Mouse (Mus musculus) heart, postnatal 0 days (tissue): Measurements from ENCODE around the gene Atf4. TPM values are rescaled to one million over a fixed set of nuclear protein-coding genes. Genes with fewer than 3 reads are reported as not detected.
A peak's percentile ranks its signal among the peaks of the same experiment; 100 is the strongest.

Experiments
- ATAC-seq: fragments of 200-750 bp; cut with Nextera tagmentation; 2 replicates; pipeline ENCODE4 v1.8.0; 2017; ENCODE audit warnings: low read depth, moderate number of reproducible peaks, moderate library complexity; ENCODE audit not compliant: insufficient read depth
- DNase-seq: peaks from one replicate; pipeline ENCODE4 v3.0.0-alpha.2; 2016; ENCODE audit warnings: low spot score
- H3K27ac ChIP-seq: fragments of 300-500 bp; sonication (generic); 2 replicates; pipeline ENCODE4 v1.5.1; 2014; ENCODE audit warnings: low read depth, mild to moderate bottlenecking
- H3K27me3 ChIP-seq: fragments of 300-500 bp; sonication (generic); 2 replicates; pipeline ENCODE4 v1.6.1; 2014; ENCODE audit warnings: low read length, mixed read lengths; ENCODE audit not compliant: control insufficient read depth, insufficient read depth
- H3K36me3 ChIP-seq: fragments of 300-500 bp; sonication (generic); replicated peaks from 2 replicates; pipeline ENCODE4 v1.6.1; 2014; ENCODE audit warnings: low read length, mixed read lengths; ENCODE audit not compliant: control insufficient read depth, insufficient read depth
- H3K4me1 ChIP-seq: fragments of 300-500 bp; sonication (generic); 2 replicates; pipeline ENCODE4 v1.6.1; 2014; ENCODE audit warnings: antibody characterized with exemption; ENCODE audit not compliant: control insufficient read depth, insufficient read depth
- H3K4me2 ChIP-seq: fragments of 300-500 bp; sonication (generic); 2 replicates; pipeline ENCODE4 v1.6.1; 2014; ENCODE audit warnings: low read depth, mild to moderate bottlenecking, low read length, moderate library complexity
- H3K4me3 ChIP-seq: fragments of 300-500 bp; sonication (generic); 2 replicates; pipeline ENCODE4 v1.5.1; 2014; ENCODE audit warnings: low read depth, low read length
- H3K9ac ChIP-seq: fragments of 300-500 bp; sonication (generic); replicated peaks from 2 replicates; pipeline ENCODE4 v1.6.1; 2014; ENCODE audit warnings: low read depth, low read length, mixed read lengths
- H3K9me3 ChIP-seq: fragments of 300-500 bp; sonication (generic); replicated peaks from 2 replicates; pipeline ENCODE4 v1.6.1; 2016; ENCODE audit warnings: low read length; ENCODE audit not compliant: control insufficient read depth
- CTCF ChIP-seq: IDR thresholded peaks from 2 replicates; pipeline ENCODE4 v1.5.1; 2016; ENCODE audit warnings: antibody characterized with exemption, control low read depth, low read depth
- EP300 ChIP-seq: IDR thresholded peaks from 2 replicates; pipeline ENCODE4 v1.6.1; 2016; ENCODE audit warnings: antibody characterized with exemption, low read depth
- WGBS: fragments of 180-500 bp; shearing (Covaris S2); extraction: QIAGEN DNeasy Blood & Tissue Kit; methylation state at CpG from one replicate; pipeline ENCODE4 v1.1.7; 2014; 5-methylcytosine and 5-hydroxymethylcytosine counted together
- polyA plus RNA-seq: library from polyadenylated mRNA; unstranded; fragments of >200 nt; fragmentation: Nextera tagmentation; extraction: Ambion mirVana; gene quantifications from 2 replicates; pipeline ENCODE4 v1.2.1, GENCODE M21; 2015
- total RNA-seq: library from RNA; depleted of rRNA; stranded (reverse); fragments of >200 nt; gene quantifications from 2 replicates; pipeline ENCODE4 v1.2.3, GENCODE M21; 2014; ENCODE audit warnings: low replicate concordance

Atf4 gene
- total and polyA plus RNA-seq, 2 experiments from 2014 or later, result 65.0 to 128 TPM

DNA sequence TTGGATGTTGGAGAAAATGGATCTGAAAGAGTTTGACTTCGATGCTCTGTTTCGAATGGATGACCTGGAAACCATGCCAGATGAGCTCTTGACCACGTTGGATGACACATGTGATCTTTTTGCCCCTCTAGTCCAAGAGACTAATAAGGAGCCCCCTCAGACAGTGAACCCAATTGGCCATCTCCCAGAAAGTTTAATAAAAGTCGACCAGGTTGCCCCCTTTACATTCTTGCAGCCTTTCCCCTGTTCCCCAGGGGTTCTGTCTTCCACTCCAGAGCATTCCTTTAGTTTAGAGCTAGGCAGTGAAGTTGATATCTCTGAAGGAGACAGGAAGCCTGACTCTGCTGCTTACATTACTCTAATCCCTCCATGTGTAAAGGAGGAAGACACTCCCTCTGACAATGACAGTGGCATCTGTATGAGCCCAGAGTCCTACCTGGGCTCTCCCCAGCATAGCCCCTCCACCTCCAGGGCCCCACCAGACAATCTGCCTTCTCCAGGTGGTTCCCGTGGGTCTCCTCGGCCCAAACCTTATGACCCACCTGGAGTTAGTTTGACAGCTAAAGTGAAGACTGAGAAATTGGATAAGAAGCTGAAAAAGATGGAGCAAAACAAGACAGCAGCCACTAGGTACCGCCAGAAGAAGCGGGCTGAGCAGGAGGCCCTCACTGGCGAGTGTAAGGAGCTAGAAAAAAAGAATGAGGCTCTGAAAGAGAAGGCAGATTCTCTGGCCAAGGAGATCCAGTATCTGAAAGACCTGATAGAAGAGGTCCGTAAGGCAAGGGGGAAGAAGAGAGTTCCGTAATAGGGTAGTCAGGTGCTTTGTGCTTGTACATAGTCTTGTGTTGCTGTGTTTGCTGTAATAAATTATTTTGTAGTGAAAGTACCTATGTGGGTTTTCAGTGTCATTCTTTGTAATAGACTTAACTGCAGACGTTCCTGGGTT, 1.9 kb downstream of the Atf4 start:
- 45% methylated on average over 12 of the region's 12 CpGs for WGBS
- Histone ChIP-seq H3K9me3 (no peaks in the 10 kb centered on the region), H3K36me3 (peaks cover 34% of the 10 kb centered on the region), H3K9ac (peak overlapping the region; percentile 97), H3K4me3 (peak overlapping the region; percentile 79), H3K4me2 (peak overlapping the region; percentile 95), H3K4me1 (peaks cover 21% of the 10 kb centered on the region; the same call in 1 of the 2 replicates), H3K27ac (peak overlapping the region; percentile 98), H3K27me3 (no peaks in the 10 kb centered on the region)
- DNase-seq, result no peak
- no peak for ATAC-seq
- TF ChIP-seq CTCF (no peak), EP300 (0 out of 2 replicates have a peak, but pooled peaks have one; percentile 17)

DNA sequence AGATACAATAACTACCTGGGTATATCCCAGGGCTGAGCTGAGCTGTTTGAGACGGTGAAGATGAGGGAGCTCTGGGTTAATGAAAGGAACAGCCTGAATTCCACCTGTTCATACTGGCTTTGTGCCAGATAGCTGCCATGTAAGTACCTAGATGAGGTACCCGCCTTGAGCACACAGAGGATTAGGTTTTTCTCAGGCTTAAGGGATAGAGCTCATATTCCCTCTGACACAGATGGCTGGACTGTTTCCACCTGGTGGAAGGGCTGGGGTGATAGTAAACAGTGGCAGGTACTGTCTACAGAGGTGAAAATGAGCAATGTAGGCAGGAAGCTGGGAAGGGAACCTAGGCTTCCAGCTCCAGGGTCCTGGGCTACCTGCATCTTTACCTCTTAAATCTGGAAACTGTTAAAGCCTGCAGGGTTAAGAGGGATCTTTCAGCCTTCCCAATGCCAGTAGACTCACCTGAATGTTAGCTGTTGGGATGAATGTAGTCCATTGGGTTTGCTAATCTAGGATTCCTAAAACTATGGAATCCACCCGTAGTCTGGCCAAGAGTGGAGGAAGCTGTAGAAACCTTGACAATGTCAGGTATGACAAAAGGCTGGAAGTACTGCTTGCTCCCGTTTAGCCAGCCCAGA, 2.7 kb downstream of the Atf4 start:
- DNase-seq, result no peak
- WGBS, result 19% methylated on average over 4 of the region's 4 CpGs

DNA sequence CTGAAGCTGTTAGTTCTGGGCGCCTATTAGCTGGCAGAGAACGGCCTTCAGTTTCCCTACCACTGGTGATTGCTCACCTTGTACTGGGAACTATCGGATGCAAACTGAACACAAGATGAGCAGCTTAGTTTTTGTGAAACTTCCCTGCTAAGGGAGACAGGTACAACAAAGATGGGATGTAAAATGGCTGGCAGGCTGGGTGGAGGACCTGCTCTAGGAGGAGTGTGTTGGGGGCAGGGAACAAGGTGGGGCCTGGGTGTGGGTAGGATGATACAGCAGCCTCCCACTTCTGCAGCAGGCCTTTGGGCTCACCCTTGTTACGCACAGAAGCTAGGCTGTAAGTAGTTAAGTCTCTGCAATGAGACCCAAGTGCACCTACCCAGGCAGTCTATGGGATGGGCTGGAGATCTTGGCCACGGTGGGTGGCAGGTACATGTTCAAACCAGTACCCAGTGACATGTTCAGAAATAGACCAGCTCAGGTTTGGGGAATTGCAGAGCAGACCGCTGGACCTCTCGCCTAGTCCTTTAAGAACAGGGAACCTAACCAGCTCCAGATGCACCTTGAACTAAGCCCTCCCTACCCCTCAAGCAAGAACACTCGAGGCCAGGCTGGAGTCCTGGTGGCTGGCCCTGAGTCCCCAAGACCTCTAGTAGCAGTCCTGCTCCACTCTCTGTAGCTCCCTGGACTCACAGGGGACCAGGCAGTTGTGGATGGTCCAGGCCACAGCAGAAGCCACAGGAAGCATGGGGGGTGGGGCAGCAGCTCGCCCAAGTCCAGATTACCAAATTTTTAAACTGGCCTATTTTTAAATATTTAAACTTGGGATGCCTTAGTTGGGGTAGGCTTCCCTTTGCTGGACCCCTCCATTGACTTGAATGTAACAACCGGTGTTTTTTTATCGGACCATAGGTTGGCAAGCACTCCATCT, 3.5 kb downstream of the Atf4 start:
- peaks cover 34% of the 10 kb centered on the region for H3K36me3 ChIP-seq
- no peak for TF ChIP-seq EP300
- no peak for TF ChIP-seq CTCF
- no peaks in the 10 kb centered on the region for H3K9me3 ChIP-seq
- WGBS, result 44% methylated on average over 11 of the region's 11 CpGs
- no peak overlapping the region for H3K4me3 ChIP-seq
- H3K4me2 ChIP-seq, result no peak overlapping the region
- ATAC-seq (no peak), DNase-seq (no peak)
- H3K9ac ChIP-seq, result no peak overlapping the region
- H3K27me3 ChIP-seq, result no peaks in the 10 kb centered on the region
- H3K4me1 ChIP-seq, result peaks cover 25% of the 10 kb centered on the region; the same call in 1 of the 2 replicates
- H3K27ac ChIP-seq, result peak overlapping the region; percentile 50

More for the DNA sequence above, 2.7 kb downstream of the Atf4 start:
- no peak for ATAC-seq
- H3K27me3 ChIP-seq, result no peaks in the 10 kb centered on the region
- H3K36me3 ChIP-seq, result peaks cover 34% of the 10 kb centered on the region
- peak overlapping the region; percentile 79; the same call in 1 of the 2 replicates for H3K4me3 ChIP-seq
- H3K9me3 ChIP-seq, result no peaks in the 10 kb centered on the region
- H3K27ac ChIP-seq, result peak overlapping the region; percentile 50
- TF ChIP-seq EP300 (no peak), CTCF (no peak)
- H3K4me1 ChIP-seq, result peaks cover 20% of the 10 kb centered on the region; the same call in 1 of the 2 replicates
- H3K4me2 ChIP-seq, result peak overlapping the region; percentile 95
- H3K9ac ChIP-seq, result no peak overlapping the region

DNA sequence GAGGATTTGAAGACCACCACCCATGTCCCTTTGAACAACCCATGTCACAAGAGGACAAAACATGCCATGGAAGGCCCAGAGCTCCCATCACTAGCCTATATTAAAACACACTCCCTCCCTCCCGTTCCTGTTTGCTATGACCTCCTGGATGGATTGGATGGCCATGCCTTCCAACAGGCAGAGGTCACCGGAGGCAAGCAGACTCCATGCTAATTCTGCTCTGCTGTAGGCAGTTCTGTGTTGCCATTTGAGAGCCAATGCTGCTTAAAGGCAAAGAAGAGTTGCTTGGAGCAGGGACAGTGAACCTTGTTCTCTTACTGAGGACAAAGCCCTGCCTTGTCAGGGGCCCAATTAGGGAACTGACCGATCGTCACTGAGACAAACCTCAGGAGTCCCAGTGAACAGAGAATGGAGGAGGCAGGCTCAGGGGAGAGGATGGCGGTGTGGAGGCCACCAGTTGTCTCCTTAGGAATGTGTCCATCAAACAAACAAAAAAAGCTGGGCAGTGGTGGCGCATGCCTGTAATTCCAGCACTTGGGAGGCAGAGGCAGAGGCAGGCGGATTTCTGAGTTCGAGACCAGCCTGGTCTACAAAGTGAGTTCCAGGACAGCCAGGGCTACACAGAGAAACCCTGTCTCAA, 4.5 kb downstream of the Atf4 start:
- no peak overlapping the region for H3K4me2 ChIP-seq
- TF ChIP-seq CTCF (no peak), EP300 (no peak)
- peaks cover 20% of the 10 kb centered on the region; the same call in 1 of the 2 replicates for H3K4me1 ChIP-seq
- H3K36me3 ChIP-seq, result peaks cover 34% of the 10 kb centered on the region
- WGBS, result 67% methylated on average over 8 of the region's 8 CpGs
- DNase-seq (no peak), ATAC-seq (no peak)
- H3K27me3 ChIP-seq, result no peaks in the 10 kb centered on the region
- no peak overlapping the region for H3K9ac ChIP-seq
- H3K27ac ChIP-seq, result peak overlapping the region; percentile 7
- no peaks in the 10 kb centered on the region for H3K9me3 ChIP-seq
- no peak overlapping the region for H3K4me3 ChIP-seq
